Mouse (Mus musculus): Measurements from ENCODE around the gene Eif3c. TPM values are rescaled to one million over a fixed set of nuclear protein-coding genes. Genes with fewer than 3 reads are reported as not detected.
A peak's percentile ranks its signal among the peaks of the same experiment; 100 is the strongest.

Gene Eif3c
- polyA plus RNA-seq, 1 experiment from 2014 or later: 191 TPM

DNA sequence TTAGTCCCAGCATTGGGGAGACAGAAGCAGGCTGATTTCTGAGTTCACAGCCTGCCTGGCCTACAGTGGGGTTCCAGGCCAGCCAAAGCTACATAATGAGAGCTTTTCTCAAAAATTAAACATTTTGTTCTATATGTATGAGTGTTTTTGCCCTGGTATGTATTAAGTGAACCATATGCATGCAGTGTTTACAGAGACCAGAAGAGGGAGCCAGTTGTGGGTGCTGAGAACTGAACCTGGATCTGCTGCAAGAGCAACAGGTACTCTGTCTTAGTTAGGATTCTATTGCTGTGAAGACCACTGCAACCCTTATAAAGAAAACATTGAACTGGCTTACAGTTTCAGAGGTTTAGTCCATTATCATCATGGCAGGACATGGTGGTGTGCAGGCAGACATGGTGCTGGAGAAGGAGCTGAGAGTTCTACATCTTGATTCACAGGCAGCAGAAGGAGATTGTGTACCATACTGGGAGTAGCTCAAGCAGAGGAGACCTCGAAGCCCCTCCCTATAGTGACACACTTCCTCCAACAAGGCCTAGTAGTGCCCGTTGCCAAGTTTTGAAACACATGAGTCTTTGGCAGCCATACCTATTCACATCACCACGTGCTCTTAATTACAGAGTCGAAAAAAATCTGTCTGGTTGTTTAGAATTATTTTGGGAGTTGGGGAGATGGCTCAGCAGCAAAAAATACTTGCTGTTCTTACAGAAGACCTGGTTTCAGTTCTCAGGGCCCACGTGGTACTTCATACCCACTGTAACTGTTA lies 28.2 kb downstream of the Eif3c start:
- Histone ChIP-seq H3K9me3 (ENCODE audit: control insufficient read depth, low read length) (no peaks in the 10 kb centered on the region), H3K27me3 (ENCODE audit: control insufficient read depth, insufficient read depth, low read length) (peaks cover 4% of the 10 kb centered on the region; the same call in 1 of the 2 replicates), H3K9ac (ENCODE audit: low read length) (no peak overlapping the region), H3K4me3 (ENCODE audit: low read depth, low read length) (no peak overlapping the region), H3K4me2 (ENCODE audit: low read depth) (no peak overlapping the region), H3K4me1 (ENCODE audit: control insufficient read depth, insufficient read depth, low read length) (no peaks in the 10 kb centered on the region), H3K27ac (ENCODE audit: low read depth, low read length) (no peak overlapping the region), H3K36me3 (ENCODE audit: control insufficient read depth, insufficient read depth, low read length) (no peaks in the 10 kb centered on the region)
- 78% methylated on average over 5 of the region's 5 CpGs for WGBS
- DNase-seq (ENCODE audit: low spot score): no peak
- no peak for ATAC-seq (ENCODE audit: insufficient read depth, low FRiP score, low TSS enrichment)

DNA sequence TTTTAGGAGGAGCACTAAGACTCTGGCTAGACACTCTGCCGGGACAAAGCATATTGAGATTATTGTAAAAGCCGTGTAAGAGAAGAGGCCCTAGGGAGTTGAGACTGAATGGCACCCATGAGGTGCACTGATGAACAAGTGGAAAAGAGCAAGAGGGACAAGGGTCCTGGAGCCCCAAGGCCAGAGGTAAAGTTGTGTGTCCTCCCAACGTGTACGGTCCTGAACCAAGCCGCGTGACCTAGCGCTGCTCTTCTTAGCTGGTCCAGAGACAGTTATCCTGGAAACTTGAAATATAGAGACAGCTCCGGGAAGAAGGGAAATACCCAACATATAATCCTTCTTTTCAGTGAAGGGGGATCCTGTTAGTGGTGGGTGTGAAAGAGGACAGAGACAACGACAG lies 29.7 kb downstream of the Eif3c start:
- no peak overlapping the region for H3K9ac ChIP-seq (ENCODE audit: low read length)
- H3K27ac ChIP-seq (ENCODE audit: low read depth, low read length): no peak overlapping the region
- 69% methylated on average over 9 of the region's 9 CpGs for WGBS

DNA sequence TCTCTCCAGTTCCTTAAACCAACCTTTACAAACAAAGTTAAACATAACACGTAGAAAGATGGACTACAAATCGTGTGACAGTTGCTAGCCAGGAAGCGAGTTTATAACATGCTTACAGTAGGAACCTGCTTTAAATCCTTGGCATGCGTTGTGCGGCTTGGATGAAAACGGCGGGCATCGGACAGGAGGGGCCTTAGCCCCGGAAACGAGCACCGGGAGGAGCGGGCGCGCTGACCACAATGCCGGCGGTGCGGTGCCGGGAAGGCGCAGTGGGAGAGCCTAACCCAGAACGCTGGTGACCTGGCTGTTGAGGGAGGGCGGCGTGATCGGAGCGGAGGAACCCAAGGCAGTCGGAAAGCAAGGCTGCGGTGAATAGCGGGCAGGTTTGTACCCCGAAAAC lies 30.4 kb downstream of the Eif3c start:
- Histone ChIP-seq H3K4me3 (ENCODE audit: low read depth, low read length) (peak overlapping the region; percentile 32), H3K36me3 (ENCODE audit: control insufficient read depth, insufficient read depth, low read length) (no peaks in the 10 kb centered on the region), H3K4me1 (ENCODE audit: control insufficient read depth, insufficient read depth, low read length) (no peaks in the 10 kb centered on the region), H3K27me3 (ENCODE audit: control insufficient read depth, insufficient read depth, low read length) (peaks cover 4% of the 10 kb centered on the region; the same call in 1 of the 2 replicates), H3K4me2 (ENCODE audit: low read depth) (peak overlapping the region; percentile 85), H3K9me3 (ENCODE audit: control insufficient read depth, low read length) (no peaks in the 10 kb centered on the region), H3K27ac (ENCODE audit: low read depth, low read length) (no peak overlapping the region), H3K9ac (ENCODE audit: low read length) (peak overlapping the region; percentile 65)
- WGBS: 2% methylated on average over 28 of the region's 28 CpGs
- no peak for ATAC-seq (ENCODE audit: insufficient read depth, low FRiP score, low TSS enrichment)
- DNase-seq (ENCODE audit: low spot score): peak; percentile 25

More for the DNA sequence above, 29.7 kb downstream of the Eif3c start:
- H3K4me1 ChIP-seq (ENCODE audit: control insufficient read depth, insufficient read depth, low read length): no peaks in the 10 kb centered on the region
- DNase-seq (ENCODE audit: low spot score) (no peak), ATAC-seq (ENCODE audit: insufficient read depth, low FRiP score, low TSS enrichment) (no peak)
- H3K36me3 ChIP-seq (ENCODE audit: control insufficient read depth, insufficient read depth, low read length): no peaks in the 10 kb centered on the region
- no peak overlapping the region for H3K4me3 ChIP-seq (ENCODE audit: low read depth, low read length)
- H3K9me3 ChIP-seq (ENCODE audit: control insufficient read depth, low read length): no peaks in the 10 kb centered on the region
- peak overlapping the region; percentile 85 for H3K4me2 ChIP-seq (ENCODE audit: low read depth)
- peaks cover 4% of the 10 kb centered on the region; the same call in 1 of the 2 replicates for H3K27me3 ChIP-seq (ENCODE audit: control insufficient read depth, insufficient read depth, low read length)

DNA sequence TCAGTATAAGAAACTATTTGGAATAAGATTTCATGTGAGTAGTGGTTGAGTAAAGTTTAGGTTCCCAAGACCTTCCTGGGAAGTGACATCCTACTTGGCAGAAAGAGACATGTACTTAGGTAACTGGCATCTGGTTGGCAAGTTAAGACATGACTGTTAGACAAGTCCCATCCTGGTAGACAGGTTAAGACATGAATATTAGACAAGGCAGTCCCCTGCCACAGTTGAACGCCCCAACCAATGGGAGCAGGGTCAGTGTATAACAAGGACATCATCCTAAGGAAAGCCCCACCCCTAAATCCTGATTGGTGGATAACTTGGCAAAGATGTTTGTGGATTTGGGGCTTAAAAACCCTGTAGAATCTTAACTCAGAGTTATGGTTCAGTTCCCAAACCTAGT lies 32.8 kb downstream of the Eif3c start:
- no peak for DNase-seq (ENCODE audit: low spot score)
- no peak overlapping the region for H3K4me2 ChIP-seq (ENCODE audit: low read depth)
- H3K9ac ChIP-seq (ENCODE audit: low read length): no peak overlapping the region
- peaks cover 4% of the 10 kb centered on the region; the same call in 1 of the 2 replicates for H3K27me3 ChIP-seq (ENCODE audit: control insufficient read depth, insufficient read depth, low read length)
- no peak overlapping the region for H3K4me3 ChIP-seq (ENCODE audit: low read depth, low read length)
- WGBS: 78% methylated on average over 1 of the region's 1 CpGs
- no peaks in the 10 kb centered on the region for H3K9me3 ChIP-seq (ENCODE audit: control insufficient read depth, low read length)
- ATAC-seq (ENCODE audit: insufficient read depth, low FRiP score, low TSS enrichment): no peak
- no peaks in the 10 kb centered on the region for H3K4me1 ChIP-seq (ENCODE audit: control insufficient read depth, insufficient read depth, low read length)
- H3K36me3 ChIP-seq (ENCODE audit: control insufficient read depth, insufficient read depth, low read length): no peaks in the 10 kb centered on the region
- no peak overlapping the region for H3K27ac ChIP-seq (ENCODE audit: low read depth, low read length)

DNA sequence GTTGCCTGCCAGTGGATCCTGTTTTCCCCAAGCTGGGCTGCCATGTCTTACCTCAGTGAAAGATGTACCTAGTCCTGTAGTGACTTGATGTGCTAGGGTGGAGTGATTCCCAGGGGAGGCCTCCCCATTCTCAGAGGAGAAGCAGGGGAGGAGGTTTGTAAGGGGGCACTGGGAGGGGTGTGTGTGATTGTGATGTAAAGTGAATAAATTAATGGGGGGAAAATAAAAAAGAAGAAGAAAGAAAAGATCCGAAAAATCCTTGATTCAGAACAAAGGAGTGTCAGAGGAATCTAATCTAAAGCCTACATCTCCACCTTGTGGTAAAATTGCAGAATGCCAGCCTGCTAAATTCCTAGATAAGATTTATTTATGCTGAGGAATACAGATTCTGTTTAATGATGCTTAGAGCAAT lies 38.0 kb downstream of the Eif3c start:
- Histone ChIP-seq H3K4me3 (ENCODE audit: low read depth, low read length) (no peak overlapping the region), H3K27me3 (ENCODE audit: control insufficient read depth, insufficient read depth, low read length) (no peaks in the 10 kb centered on the region), H3K9ac (ENCODE audit: low read length) (peak overlapping the region; percentile 41), H3K9me3 (ENCODE audit: control insufficient read depth, low read length) (no peaks in the 10 kb centered on the region), H3K27ac (ENCODE audit: low read depth, low read length) (no peak overlapping the region), H3K4me2 (ENCODE audit: low read depth) (no peak overlapping the region), H3K36me3 (ENCODE audit: control insufficient read depth, insufficient read depth, low read length) (no peaks in the 10 kb centered on the region), H3K4me1 (ENCODE audit: control insufficient read depth, insufficient read depth, low read length) (no peaks in the 10 kb centered on the region)
- peak; percentile 50 for DNase-seq (ENCODE audit: low spot score)
- no peak for ATAC-seq (ENCODE audit: insufficient read depth, low FRiP score, low TSS enrichment)
- WGBS: 26% methylated on average over 1 of the region's 1 CpGs

DNA sequence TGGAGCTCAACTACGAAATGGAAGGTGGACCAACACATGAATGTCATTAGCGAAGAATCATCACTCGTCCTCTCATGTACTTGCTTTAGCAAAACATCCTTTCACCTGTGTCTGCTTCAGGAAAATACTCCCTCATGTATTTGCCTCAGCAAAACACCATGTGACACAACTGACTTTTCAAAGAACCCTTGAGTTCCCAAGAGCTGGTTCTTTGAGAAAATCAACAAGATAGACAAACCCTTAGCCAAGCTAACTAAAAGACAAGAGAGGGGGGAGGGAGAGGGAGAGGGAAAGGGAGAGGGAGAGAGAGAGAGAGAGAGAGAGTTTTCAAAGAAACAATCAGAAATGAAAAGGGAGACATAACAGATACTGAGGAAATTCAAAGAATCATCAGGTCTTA lies 42.9 kb downstream of the Eif3c start:
- Histone ChIP-seq H3K4me1 (ENCODE audit: control insufficient read depth, insufficient read depth, low read length) (no peaks in the 10 kb centered on the region), H3K9ac (ENCODE audit: low read length) (no peak overlapping the region), H3K27me3 (ENCODE audit: control insufficient read depth, insufficient read depth, low read length) (no peaks in the 10 kb centered on the region), H3K27ac (ENCODE audit: low read depth, low read length) (no peak overlapping the region), H3K9me3 (ENCODE audit: control insufficient read depth, low read length) (no peaks in the 10 kb centered on the region), H3K4me2 (ENCODE audit: low read depth) (no peak overlapping the region), H3K4me3 (ENCODE audit: low read depth, low read length) (no peak overlapping the region), H3K36me3 (ENCODE audit: control insufficient read depth, insufficient read depth, low read length) (no peaks in the 10 kb centered on the region)
- DNase-seq (ENCODE audit: low spot score) (no peak), ATAC-seq (ENCODE audit: insufficient read depth, low FRiP score, low TSS enrichment) (no peak)
- WGBS: 79% methylated on average over 3 of the region's 3 CpGs

- 67% methylated on average over 2 of the region's 2 CpGs for WGBS
- DNase-seq (ENCODE audit: low spot score) (no peak), ATAC-seq (ENCODE audit: insufficient read depth, low FRiP score, low TSS enrichment) (no peak)
- H3K27me3 ChIP-seq (ENCODE audit: control insufficient read depth, insufficient read depth, low read length): no peaks in the 10 kb centered on the region
- no peak overlapping the region for H3K9ac ChIP-seq (ENCODE audit: low read length)
- no peak overlapping the region for H3K27ac ChIP-seq (ENCODE audit: low read depth, low read length)
- H3K4me3 ChIP-seq (ENCODE audit: low read depth, low read length): no peak overlapping the region
- no peaks in the 10 kb centered on the region for H3K4me1 ChIP-seq (ENCODE audit: control insufficient read depth, insufficient read depth, low read length)
- no peaks in the 10 kb centered on the region for H3K36me3 ChIP-seq (ENCODE audit: control insufficient read depth, insufficient read depth, low read length)
- no peak overlapping the region for H3K4me2 ChIP-seq (ENCODE audit: low read depth)
- no peaks in the 10 kb centered on the region for H3K9me3 ChIP-seq (ENCODE audit: control insufficient read depth, low read length)
These were observed 46.7 kb downstream of the Eif3c start for GRCm38 (mm10) chr7:126519513-126519912.

DNA sequence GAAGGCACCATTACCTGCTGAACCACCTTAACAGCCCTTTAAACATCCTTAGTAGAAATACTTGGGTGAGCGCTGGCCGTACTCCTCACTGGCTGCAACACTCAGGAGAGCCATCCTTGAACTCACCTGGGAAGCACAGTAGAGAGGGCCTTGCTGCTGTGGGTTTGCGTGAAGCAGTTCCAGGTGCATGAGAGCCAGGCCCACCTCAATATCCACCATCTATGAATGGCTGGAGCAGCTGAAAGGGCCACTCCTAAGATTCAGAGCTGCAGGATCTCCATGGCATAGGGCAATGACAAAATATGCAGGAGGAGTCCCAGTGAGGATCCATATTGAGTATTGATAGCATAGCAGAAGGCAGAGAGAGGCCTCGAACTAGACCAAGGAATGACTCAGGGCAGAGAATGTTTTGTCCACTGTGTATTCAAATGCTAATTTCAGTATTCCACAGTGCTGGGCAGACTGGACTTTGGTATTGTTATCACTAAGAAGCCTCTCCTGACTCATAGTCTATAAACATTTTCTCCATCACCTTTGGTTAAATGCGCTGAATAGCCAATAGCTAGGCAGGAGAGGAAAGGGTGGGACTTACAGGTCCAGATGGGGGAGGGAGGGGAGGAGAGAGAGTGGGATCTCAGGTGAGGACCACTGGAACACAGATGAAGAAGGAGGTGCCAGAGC lies 47.8 kb downstream of the Eif3c start:
- Histone ChIP-seq H3K4me3 (ENCODE audit: low read depth, low read length) (no peak overlapping the region), H3K4me2 (ENCODE audit: low read depth) (no peak overlapping the region), H3K27me3 (ENCODE audit: control insufficient read depth, insufficient read depth, low read length) (no peaks in the 10 kb centered on the region), H3K9ac (ENCODE audit: low read length) (no peak overlapping the region), H3K36me3 (ENCODE audit: control insufficient read depth, insufficient read depth, low read length) (no peaks in the 10 kb centered on the region), H3K4me1 (ENCODE audit: control insufficient read depth, insufficient read depth, low read length) (no peaks in the 10 kb centered on the region), H3K9me3 (ENCODE audit: control insufficient read depth, low read length) (no peaks in the 10 kb centered on the region), H3K27ac (ENCODE audit: low read depth, low read length) (no peak overlapping the region)
- ATAC-seq (ENCODE audit: insufficient read depth, low FRiP score, low TSS enrichment) (no peak), DNase-seq (ENCODE audit: low spot score) (no peak)
- WGBS: 82% methylated on average over 5 of the region's 5 CpGs

DNA sequence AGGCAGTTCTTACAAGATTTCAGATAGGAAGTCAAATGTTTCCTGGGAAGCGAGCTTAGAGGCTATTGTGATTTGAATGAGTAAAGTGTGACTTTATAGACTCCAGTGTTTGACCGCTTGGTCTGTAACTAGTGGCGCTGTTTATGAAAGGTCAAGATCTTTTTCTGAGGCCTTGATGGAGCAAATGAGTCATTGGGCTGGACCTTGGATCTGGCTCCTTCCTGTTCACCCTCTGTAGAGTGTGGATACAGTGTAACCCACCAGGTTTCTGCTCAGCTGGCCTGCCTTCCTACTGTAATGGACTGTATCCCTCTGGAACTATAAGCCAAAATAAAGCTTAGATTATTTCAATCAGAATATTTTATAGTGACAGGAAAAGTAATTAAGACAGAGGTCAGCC lies 54.9 kb downstream of the Eif3c start:
- Histone ChIP-seq H3K9me3 (ENCODE audit: control insufficient read depth, low read length) (no peaks in the 10 kb centered on the region), H3K4me2 (ENCODE audit: low read depth) (no peak overlapping the region)
- ATAC-seq (ENCODE audit: insufficient read depth, low FRiP score, low TSS enrichment): no peak

More for the DNA sequence above, 54.9 kb downstream of the Eif3c start:
- Histone ChIP-seq H3K4me3 (ENCODE audit: low read depth, low read length) (no peak overlapping the region), H3K4me1 (ENCODE audit: control insufficient read depth, insufficient read depth, low read length) (no peaks in the 10 kb centered on the region), H3K9ac (ENCODE audit: low read length) (no peak overlapping the region), H3K27me3 (ENCODE audit: control insufficient read depth, insufficient read depth, low read length) (no peaks in the 10 kb centered on the region), H3K36me3 (ENCODE audit: control insufficient read depth, insufficient read depth, low read length) (no peaks in the 10 kb centered on the region), H3K27ac (ENCODE audit: low read depth, low read length) (no peak overlapping the region)
- 85% methylated on average over 3 of the region's 3 CpGs for WGBS
- no peak for DNase-seq (ENCODE audit: low spot score)

Measured in neural tube, embryonic 11.5 days (tissue).